Mouse (Mus musculus) c-Kit-positive CD71-positive TER-119-positive erythroid progenitor cells, embryonic 14.5 days (primary cell): ENCODE data around the gene Mydgf.
A peak's percentile ranks its signal among the peaks of the same experiment; 100 is the strongest.

Experiments
- DNase-seq: peaks from one replicate; pipeline ENCODE4 v3.0.0-alpha.2; 2013; ENCODE audit warnings: low spot score

Mydgf gene

GRCm38 (mm10) chr17:56141702-56142605 is 41.8 kb downstream of the Mydgf start:
- DNase-seq: no peak

DNA sequence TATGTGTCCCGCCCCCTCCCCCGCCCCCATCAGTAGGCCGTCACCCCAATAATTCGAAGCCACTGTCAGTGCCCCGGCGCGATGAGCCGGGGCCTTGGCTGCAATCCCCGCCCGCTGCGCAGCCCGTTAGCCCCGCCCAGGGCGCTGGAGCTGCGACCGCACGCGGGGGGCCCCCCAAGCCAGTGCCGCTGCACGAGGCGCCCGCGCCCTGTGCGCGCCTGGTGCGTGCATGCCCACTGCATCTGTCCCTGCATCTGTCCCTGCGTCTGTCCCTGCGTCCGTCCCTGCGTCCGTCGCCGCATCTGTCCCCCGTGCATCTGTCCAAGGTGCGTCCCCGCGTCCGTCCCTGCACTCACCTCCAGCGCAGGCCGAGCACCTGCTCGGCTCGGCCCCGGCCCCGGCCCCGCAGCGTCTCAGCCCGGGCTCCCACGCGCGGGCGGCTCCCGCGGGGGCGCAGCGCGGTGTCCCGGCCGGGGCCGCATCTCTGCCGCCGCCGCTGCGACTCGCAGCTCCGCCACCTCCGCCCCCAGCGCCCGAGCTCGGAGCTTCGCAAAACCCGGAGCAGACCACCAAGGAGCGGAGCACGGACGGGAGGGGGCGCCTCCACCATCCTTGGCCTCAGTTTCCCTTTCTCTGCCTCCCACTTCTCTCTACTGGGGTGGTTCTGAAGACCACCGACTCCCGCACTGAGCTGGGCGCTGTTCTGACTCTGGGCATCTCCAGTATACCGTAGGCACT is 43.7 kb downstream of the Mydgf start, which contains the start of gene Sema6b:
Gene Sema6b, minus strand, starts transcription at position 486 of the 738 bp plus-strand sequence.
- no peak for DNase-seq

DNA sequence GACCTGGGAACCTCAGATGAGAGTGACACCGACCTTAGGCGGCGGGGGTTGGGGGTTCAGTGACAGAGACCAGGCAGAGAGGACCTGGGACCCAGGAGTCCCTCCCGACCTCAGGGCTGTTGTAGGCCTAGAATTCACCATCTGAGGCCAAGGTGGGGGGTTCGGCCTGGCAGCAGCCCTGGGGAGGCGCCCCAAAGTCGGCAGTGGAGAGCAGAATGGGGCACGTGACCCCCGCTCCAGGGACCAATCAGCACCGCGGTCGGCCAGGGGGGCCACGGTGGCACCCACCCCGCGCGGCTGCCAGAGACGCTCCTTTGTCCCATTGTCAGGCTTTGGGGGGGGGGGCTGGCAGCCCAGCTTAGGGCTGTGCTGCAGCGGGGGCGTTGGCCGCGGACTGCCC is 44.4 kb downstream of the Mydgf start:
- DNase-seq: no peak

DNA sequence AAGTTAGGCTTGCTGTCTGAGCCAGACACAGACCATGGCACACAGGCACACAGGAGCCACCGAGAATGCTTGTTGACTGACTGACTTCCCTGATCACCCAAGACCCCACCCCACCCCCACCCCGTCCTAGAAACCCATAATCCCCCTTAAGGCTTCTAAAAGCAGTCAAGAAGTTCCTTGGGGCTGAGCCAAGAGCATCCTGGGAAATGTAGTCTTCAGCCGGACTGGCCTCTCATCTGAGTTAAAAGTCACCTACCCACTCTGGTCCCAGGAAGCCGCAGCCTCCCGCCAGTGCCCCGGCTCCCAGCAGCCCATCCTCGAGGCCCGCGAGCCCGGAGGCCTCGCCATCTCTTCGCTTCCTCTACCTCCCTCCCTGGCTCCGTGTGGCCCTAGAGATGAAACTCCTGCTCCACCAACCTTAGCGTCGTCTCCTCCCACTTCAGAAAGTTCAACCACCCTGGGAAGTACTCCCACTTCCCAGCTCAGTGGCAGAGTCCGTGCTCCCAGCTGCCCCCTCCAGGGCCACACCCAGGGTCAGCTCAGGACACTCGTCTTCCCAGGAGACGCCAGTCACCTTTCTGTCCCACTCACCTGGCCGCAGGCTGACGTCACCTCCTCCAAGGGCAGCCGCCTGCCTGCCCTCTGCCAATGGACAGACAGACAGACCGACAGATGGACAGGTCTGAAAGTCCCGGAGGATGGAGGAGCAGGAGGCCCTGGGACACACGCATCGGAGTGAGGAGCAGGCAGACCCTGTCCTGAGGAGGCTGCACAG is 45.7 kb downstream of the Mydgf start:
- DNase-seq: no peak

DNA sequence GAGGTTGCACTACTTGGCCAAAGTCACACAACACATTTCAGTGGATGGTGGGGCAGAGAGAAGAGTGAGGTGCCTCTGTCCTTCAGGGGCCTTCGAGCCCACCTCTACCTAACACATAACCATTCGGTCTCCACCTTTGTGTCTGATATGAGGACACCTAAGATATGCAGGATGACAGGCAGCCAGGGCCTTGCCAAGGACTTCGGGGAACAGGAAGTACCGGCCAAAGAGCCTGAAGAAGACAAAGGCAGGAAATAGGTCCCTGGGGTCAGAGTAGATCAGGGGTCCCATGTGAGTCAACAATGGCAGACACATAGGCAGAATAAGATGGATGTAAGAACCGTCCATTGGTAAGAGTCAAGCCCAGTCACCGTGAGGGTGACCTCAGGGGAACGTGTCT is 47.2 kb downstream of the Mydgf start:
- no peak for DNase-seq

- peak; percentile 62 for DNase-seq
Measured at GRCm38 (mm10) chr17:56134463-56134971, 49.2 kb downstream of the Mydgf start.

DNA sequence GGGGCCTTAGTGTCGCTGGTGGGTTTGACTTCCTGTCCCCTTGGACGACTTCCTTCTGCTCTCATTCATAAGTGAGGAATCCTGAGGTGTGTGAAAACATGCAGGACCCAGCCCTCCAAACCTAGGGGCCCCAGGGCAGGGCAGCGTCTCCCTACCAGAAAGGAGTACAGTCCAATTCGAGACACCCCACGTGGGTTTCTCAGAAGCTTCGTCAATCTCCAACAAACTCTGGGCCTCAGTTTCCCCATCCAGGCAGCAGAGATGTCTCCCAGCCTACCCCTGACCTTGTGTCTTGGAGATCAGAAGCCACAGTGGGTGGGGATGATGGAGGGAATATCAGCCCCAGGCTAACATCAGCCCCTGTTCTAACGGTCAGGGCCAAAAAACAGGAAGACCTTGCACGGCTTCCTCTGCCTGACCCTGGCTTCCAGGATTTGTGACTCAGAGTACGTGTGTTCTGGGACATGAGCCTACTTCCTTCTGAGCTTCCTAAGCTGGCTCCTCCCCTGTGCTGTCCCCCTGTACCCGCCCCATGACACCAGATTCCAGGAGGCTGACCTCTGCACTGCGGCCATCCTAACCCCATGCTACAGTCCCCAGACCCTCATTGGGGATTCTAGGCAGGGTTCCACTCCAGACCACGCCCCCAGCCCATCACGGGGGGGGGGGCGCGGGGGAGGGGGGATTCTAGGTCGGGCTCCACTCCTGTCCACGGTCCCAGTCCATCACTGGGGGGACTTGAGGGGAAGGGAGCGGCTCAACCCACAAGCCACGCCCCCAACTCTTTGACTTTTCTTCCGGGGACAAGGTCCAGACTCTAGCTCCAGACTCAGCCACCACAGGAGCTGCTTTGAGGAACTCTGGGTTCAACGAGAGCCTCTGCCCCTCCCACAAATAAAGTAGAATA is 50.0 kb downstream of the Mydgf start:
- DNase-seq: no peak

- DNase-seq: peak; percentile 70
Measured at GRCm38 (mm10) chr17:56132661-56133060, 51.1 kb downstream of the Mydgf start.

DNA sequence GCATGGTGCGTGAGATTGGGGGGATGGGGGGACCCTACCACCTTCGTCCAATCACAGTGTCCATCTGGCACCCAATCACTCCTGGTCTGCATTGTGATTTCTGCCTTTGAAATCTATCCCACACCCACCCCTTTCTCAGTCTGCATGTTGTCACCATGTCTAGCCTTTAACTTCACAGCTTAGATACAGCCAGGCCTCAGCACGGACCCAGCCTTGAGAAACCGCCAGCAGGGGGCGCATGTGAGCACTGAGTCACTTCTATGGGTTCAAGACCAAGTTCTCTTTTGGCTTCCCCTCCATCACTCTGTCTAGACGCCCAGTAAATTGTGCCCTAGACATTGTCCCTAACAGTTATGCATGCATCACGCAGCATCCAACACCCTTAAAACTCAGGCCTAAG is 51.9 kb downstream of the Mydgf start:
- peak; percentile 73 for DNase-seq

GRCm38 (mm10) chr17:56131136-56131535 is 52.6 kb downstream of the Mydgf start:
- DNase-seq: no peak

- DNase-seq: no peak
Measured at GRCm38 (mm10) chr17:56128246-56128645, 55.5 kb downstream of the Mydgf start.

GRCm38 (mm10) chr17:56126175-56126574 is 57.5 kb downstream of the Mydgf start:
- DNase-seq: no peak
